Comparison of ENCODE assay signal across 3 mouse cellular contexts in genomic region chr4:133005885-133006451, GRCm38 (mm10). TPM values are rescaled to one million over a fixed set of nuclear protein-coding genes. Genes with fewer than 3 reads are reported as not detected.
"Had no signal": no experiment of that assay in that cellular context is flagged by ENCODE, and none has a peak within 500 bp of the region (broad histone marks: within the 10 kb centered on the region; RNA-seq: fewer than 3 reads in every experiment).

No protein-coding gene starts in this region.

RNA-seq across cellular contexts. Expression of gene Fgr, which starts 32.1 kb away (rescaled TPM):
- total RNA-seq: left cerebral cortex, postnatal 14 days had no signal
- polyA plus RNA-seq: myocyte; neural tube, embryonic 13.5 days had no signal
